Mouse (Mus musculus) ES-E14 (cell line): ENCODE measurements around the gene Serpina10. TPM values are rescaled to one million over a fixed set of nuclear protein-coding genes. Genes with fewer than 3 reads are reported as not detected.

Experiments
- DNase-seq: peaks from one replicate; pipeline ENCODE4 v3.0.0-alpha.2; 2013; ENCODE audit warnings: low read depth, low spot score
- H3K27ac ChIP-seq: 2 replicates; pipeline ENCODE4 v1.5.1; 2012; ENCODE audit warnings: low read depth, mild to moderate bottlenecking, low read length, moderate library complexity, mixed read lengths; ENCODE audit not compliant: poor library complexity, insufficient read depth, severe bottlenecking
- H3K36me3 ChIP-seq: 2 replicates; pipeline ENCODE4 v1.6.1; 2012; ENCODE audit warnings: mild to moderate bottlenecking, low read length, moderate library complexity, mixed read lengths; ENCODE audit not compliant: control insufficient read depth, poor library complexity, insufficient read depth, severe bottlenecking
- H3K4me1 ChIP-seq, 2 experiments: fragments of 150-350 bp in 1 of 2; sonication (generic) in 1 of 2; 2 replicates each; pipeline ENCODE4 v1.6.1; 2012; ENCODE audit warnings: low read length in 2 of 2, mild to moderate bottlenecking in 1 of 2, mixed read lengths in 1 of 2; ENCODE audit not compliant: control insufficient read depth in 2 of 2, insufficient read depth in 2 of 2, poor library complexity in 1 of 2
- H3K4me3 ChIP-seq, 2 experiments: fragments of 150-350 bp in 1 of 2; sonication (generic) in 1 of 2; 2 replicates each; pipeline ENCODE4 v1.5.1; 2012; ENCODE audit warnings: low read length in 2 of 2, low read depth in 1 of 2, mild to moderate bottlenecking in 1 of 2, mixed read lengths in 1 of 2; ENCODE audit not compliant: insufficient read depth in 1 of 2, poor library complexity in 1 of 2, severe bottlenecking in 1 of 2
- H3K9ac ChIP-seq: 2 replicates; pipeline ENCODE4 v1.6.1; 2012; ENCODE audit warnings: low read depth, mild to moderate bottlenecking, low read length, mixed read lengths; ENCODE audit not compliant: poor library complexity, insufficient read depth, severe bottlenecking
- H3K9me3 ChIP-seq: fragments of 150-350 bp; sonication (generic); 2 replicates; pipeline ENCODE4 v1.6.1; 2012; ENCODE audit warnings: low read depth, mild to moderate bottlenecking, low read length; ENCODE audit not compliant: control insufficient read depth, insufficient read depth
- CHD2 ChIP-seq: IDR thresholded peaks from 2 replicates; pipeline ENCODE4 v1.6.1; 2014; ENCODE audit warnings: mild to moderate bottlenecking, low read depth, low read length, inconsistent platforms
- HCFC1 ChIP-seq: IDR thresholded peaks from 2 replicates; pipeline ENCODE4 v1.6.1; 2012; ENCODE audit warnings: low read length, inconsistent platforms, borderline replicate concordance; ENCODE audit not compliant: insufficient read depth
- MAFK ChIP-seq: IDR thresholded peaks from 2 replicates; pipeline ENCODE4 v1.6.1; 2014; ENCODE audit warnings: mild to moderate bottlenecking, low read depth, low read length, inconsistent platforms; ENCODE audit not compliant: insufficient read depth
- ZC3H11A ChIP-seq: IDR thresholded peaks from 2 replicates; pipeline ENCODE4 v1.6.1; 2012; ENCODE audit warnings: low read depth, mild to moderate bottlenecking, inconsistent platforms, low read length, borderline replicate concordance
- ZNF384 ChIP-seq: IDR thresholded peaks from 2 replicates; pipeline ENCODE4 v1.6.1; 2012; ENCODE audit warnings: low read depth, low read length, inconsistent platforms
- in situ Hi-C, 2 experiments: fragments of 600-800 bp; cut with MboI; formaldehyde crosslinking; loops; one replicate each; pipeline ENCODE4 v1.15.1; 2025; ENCODE audit warnings: low sequenced_read_pairs in 2 of 2, inconsistent platforms in 1 of 2; ENCODE audit not compliant: unreplicated experiment in 2 of 2
- total RNA-seq: library from RNA; depleted of rRNA; stranded (reverse); fragments of 300-350 nt; gene quantifications from 2 replicates; pipeline ENCODE4 v1.2.3, GENCODE M21; 2012; rRNA removed

Gene Serpina10
- total RNA-seq, 1 experiment: not detected

- DNase-seq: no peak
These were observed 61.6 kb downstream of the Serpina10 start for GRCm38 (mm10) chr12:103569690-103570089.

GRCm38 (mm10) chr12:103567129-103567528 is 64.1 kb downstream of the Serpina10 start:
- Histone ChIP-seq H3K4me3 (no peak overlapping the region), H3K27ac (no peak overlapping the region), H3K4me1 (peaks cover 0 to 9% of the 10 kb centered on the region in 2 experiments; a peak in 1 of 4 replicates), H3K36me3 (no peaks in the 10 kb centered on the region), H3K9me3 (no peaks in the 10 kb centered on the region), H3K9ac (no peak overlapping the region)
- in situ Hi-C loops: no loop called here
- DNase-seq: no peak
- TF ChIP-seq MAFK: no peak
- TF ChIP-seq HCFC1: no peak
- TF ChIP-seq ZC3H11A: no peak
- no peak for TF ChIP-seq ZNF384
- TF ChIP-seq CHD2: no peak

More at GRCm38 (mm10) chr12:103569690-103570089, 61.6 kb downstream of the Serpina10 start:
- Histone ChIP-seq H3K9ac (no peak overlapping the region), H3K4me1 (peaks cover 0 to 4% of the 10 kb centered on the region in 2 experiments; a peak in 1 of 4 replicates), H3K9me3 (no peaks in the 10 kb centered on the region), H3K4me3 (no peak overlapping the region), H3K27ac (no peak overlapping the region), H3K36me3 (no peaks in the 10 kb centered on the region)
- TF ChIP-seq CHD2 (no peak), HCFC1 (no peak), MAFK (no peak), ZNF384 (no peak), ZC3H11A (no peak)
- in situ Hi-C loops: no loop called here

- Histone ChIP-seq H3K36me3 (no peaks in the 10 kb centered on the region), H3K9ac (no peak overlapping the region), H3K4me3 (no peak overlapping the region), H3K4me1 (peaks cover 0 to 10% of the 10 kb centered on the region in 2 experiments; a peak in 1 of 4 replicates), H3K27ac (peak overlapping the region; percentile 63; the same call in 1 of the 2 replicates), H3K9me3 (no peaks in the 10 kb centered on the region)
- TF ChIP-seq MAFK (0 out of 2 replicates have a peak, but pooled peaks have one; percentile 38), HCFC1 (no peak)
- in situ Hi-C loops: no loop called here
- DNase-seq: no peak
These were observed 66.1 kb downstream of the Serpina10 start for GRCm38 (mm10) chr12:103565151-103565550.

Other genes starting within 250 kb of the Serpina10 start
- 4.8 and 7.0 TPM in 2 replicates for gene Otub2, start 242.8 kb downstream of the Serpina10 start, total RNA-seq
- gene 9330161L09Rik, start 223.6 kb downstream of the Serpina10 start, total RNA-seq: 2.1 and 3.8 TPM in 2 replicates
- gene Ddx24, start 205.6 kb downstream of the Serpina10 start, total RNA-seq: 86.2 and 107 TPM in 2 replicates
- gene Ifi27, start 197.2 kb downstream of the Serpina10 start, total RNA-seq: 0.48 and 2.1 TPM in 2 replicates
- 0.63 and 2.1 TPM in 2 replicates for gene Ifi27l2a, start 187.8 kb downstream of the Serpina10 start, total RNA-seq
- 0.58 TPM in 1 of 2 replicates, not detected in the other for gene Ifi27l2b, start 174.2 kb downstream of the Serpina10 start, total RNA-seq
- gene Ppp4r4, start 99.2 kb downstream of the Serpina10 start, total RNA-seq: 1.2 and 1.7 TPM in 2 replicates
- gene Serpina6, start 25.8 kb upstream of the Serpina10 start, total RNA-seq: not detected in 2 replicates
- gene Serpina16, start 44.7 kb upstream of the Serpina10 start, total RNA-seq: not detected in 2 replicates
- not detected in 2 replicates for gene Serpina1f, start 64.1 kb upstream of the Serpina10 start, total RNA-seq
- gene Serpina1d, start 142.1 kb upstream of the Serpina10 start, total RNA-seq: not detected in 2 replicates
- not detected in 2 replicates for gene Serpina1b, start 198.9 kb upstream of the Serpina10 start, total RNA-seq
- gene Serpina1a, start 232.1 kb upstream of the Serpina10 start, total RNA-seq: not detected in 2 replicates